Mouse (Mus musculus) small intestine, adult 2 months (tissue): ENCODE measurements around the gene Fkbp6.

Experiments
- CTCF ChIP-seq: fragments of 200-500 bp; IDR thresholded peaks from 2 replicates; pipeline ENCODE4 v1.5.1; 2012; ENCODE audit warnings: low read depth, mild to moderate bottlenecking, control low read depth, inconsistent platforms, low read length, moderate library complexity, mixed read lengths; ENCODE audit not compliant: insufficient replicate concordance, insufficient read length; ENCODE audit errors: extremely low read depth
- POLR2A ChIP-seq: fragments of 200-500 bp; IDR thresholded peaks from 2 replicates; pipeline ENCODE4 v1.6.1; 2012; ENCODE audit warnings: low read depth, mild to moderate bottlenecking, control low read depth, inconsistent platforms, low read length, moderate library complexity

DNA sequence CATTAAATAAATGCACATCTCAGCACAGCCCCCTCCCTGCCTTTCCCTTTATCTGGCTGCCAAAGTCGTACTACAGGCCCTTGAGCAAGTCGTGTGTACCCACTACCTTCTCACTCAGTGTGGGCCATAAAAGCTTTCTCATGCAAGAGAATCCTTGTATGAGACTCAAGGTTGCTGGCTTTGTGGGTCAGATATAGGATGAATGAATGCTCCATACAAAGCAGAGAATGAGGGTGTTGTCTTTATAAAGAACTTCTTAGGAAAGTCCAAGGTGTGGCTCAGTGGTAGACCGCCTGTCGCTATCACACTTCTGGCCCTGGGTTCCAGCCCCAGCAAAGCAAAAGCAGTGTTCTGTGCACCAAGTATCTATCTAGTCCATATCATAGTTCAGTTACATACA lies 103.3 kb downstream of the Fkbp6 start:
- no peak for TF ChIP-seq POLR2A
- TF ChIP-seq CTCF = no peak
